Mouse (Mus musculus) common myeloid progenitor, adult 5-6 weeks (primary cell): ENCODE measurements around the gene Olfr1143. TPM values are rescaled to one million over a fixed set of nuclear protein-coding genes. Genes with fewer than 3 reads are reported as not detected.

Experiments used
- ATAC-seq: replicated peaks from 2 replicates; pipeline ENCODE4 v1.8.0; 2016; ENCODE audit warnings: low read depth, mild to moderate bottlenecking, moderate TSS enrichment, inconsistent platforms; ENCODE audit not compliant: poor library complexity, severe bottlenecking
- total RNA-seq: library from RNA; stranded (forward); fragments of 200-1000, 187-1606 nt; gene quantifications from 2 replicates; pipeline ENCODE4 v1.2.3, GENCODE M21; 2017

Gene Olfr1143
- total RNA-seq: not detected in 2 replicates

DNA sequence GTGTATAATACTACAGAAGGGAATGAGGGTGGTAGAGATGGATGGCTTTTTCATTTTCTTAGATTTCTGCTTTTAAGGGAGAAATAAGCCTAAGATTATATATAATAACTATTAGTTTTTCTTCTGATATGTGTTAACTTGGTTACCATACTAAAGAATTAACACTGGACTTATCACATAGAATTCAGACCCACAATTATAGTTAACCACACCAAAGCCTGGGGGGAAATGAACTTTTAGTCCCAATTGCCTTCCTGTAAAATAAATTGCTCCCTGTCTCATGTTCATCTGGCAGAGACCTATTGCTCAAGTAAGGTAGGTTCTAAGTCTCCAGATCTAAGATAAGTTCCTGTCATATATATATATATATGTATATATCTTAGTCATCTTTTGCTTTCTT lies at the start of gene Olfr1143:
Gene Olfr1143 (plus strand): TSS at position 301 of the 400 bp plus-strand sequence.
- no peak for ATAC-seq

DNA sequence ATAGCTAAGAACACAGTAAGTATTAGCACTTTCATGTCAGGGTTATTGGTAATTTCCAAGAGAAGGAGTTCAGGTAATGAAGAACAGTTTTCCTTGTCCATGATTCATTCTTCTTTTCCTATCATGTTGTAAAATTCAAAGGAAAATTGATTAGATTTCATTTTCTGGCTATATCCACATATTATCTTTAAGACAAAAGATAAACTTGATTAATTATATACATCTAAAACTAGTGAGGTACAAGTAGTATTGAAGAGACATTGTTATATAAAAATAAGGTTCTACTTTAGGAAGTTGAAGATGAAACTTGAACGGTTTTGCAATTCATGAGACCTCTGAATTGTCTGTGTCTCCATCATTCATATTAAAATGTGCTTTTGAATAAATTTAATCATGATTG lies 46.5 kb upstream of the Olfr1143 start, which contains the start of gene Olfr1141:
Gene Olfr1141 (minus strand): TSS at position 101 of the 400 bp plus-strand sequence.
- ATAC-seq: no peak

DNA sequence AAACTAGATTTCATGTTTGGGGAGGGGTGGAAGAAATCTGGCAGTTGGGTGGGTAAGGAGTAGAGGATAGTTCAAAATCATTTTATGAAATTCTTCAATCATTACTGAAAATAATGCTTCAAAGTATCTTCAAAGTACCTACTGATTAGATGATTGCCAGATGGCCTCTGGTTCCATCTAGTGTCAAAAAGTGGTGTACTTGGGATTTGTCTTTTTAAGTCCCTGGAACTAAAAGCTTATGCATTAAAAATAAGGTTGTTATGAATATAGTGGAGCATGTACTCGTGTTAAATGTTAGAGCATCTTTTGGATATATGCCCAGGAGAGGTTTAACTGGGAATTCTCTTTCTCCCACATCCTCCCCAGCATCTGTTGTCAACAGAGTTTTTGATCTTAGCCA lies 24.2 kb upstream of the Olfr1143 start:
- ATAC-seq: no peak

DNA sequence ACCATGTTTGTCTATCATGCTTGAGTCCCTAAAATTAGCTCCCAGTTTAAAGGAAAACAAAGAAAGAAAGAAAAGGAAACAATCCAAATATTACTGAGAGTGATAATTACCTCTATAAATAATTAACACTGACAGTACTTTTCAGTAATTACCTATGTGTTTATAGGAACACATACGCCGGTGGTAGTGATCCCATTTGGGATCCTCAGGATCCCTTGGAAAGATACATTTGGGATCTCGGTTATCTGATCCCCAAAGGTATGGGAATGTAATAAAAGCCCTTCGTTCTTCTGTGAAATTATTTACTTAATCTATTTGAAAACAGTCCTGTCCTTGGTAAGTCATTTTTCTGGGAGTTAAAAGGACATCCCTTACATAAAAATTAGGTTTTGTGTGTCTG lies 21.2 kb upstream of the Olfr1143 start, which contains the start of gene Olfr152:
Gene Olfr152 (plus strand): TSS at position 301 of the 400 bp plus-strand sequence.
- ATAC-seq: no peak

DNA sequence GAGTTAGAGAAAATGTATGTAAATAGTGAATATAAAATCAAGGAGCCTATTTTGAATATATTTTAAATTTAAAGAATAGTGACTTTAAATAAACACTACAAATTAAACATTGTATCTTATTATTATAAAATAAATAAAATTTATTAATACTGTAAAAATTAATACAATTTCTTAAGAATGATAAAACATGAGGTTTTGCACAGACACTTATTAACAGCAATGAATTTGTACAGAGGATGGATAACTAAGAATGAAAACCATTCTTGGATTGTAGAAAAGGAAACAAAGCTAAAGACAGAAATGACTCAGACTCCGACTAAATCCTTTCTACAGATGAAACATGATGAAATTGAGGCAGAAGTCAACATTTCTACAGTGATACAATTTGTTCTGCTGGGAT lies 9.1 kb downstream of the Olfr1143 start, which contains the start of gene Olfr1145:
Gene Olfr1145 (plus strand): TSS at position 301 of the 400 bp plus-strand sequence.
- ATAC-seq: no peak

DNA sequence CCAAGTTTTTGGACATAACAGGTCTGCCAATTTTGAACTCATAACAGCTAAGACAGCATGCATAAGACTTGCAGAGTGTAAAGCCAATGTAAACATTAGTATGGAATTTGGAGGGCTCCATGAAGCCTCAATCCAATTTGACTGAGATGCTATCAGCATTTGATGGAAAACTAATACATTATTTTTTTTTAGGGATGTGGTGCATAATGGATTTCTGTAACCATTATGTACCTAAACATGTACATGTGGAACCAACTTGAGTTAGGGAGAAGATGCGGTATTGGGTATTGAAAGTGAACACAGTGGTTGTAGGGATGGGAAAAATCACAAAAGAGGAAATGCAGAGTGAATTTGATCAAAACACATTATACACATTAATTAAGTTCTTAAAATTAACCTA lies 29.8 kb downstream of the Olfr1143 start, which contains the start of gene Olfr1148:
Gene Olfr1148 (plus strand): TSS at position 301 of the 400 bp plus-strand sequence.
- ATAC-seq: no peak

DNA sequence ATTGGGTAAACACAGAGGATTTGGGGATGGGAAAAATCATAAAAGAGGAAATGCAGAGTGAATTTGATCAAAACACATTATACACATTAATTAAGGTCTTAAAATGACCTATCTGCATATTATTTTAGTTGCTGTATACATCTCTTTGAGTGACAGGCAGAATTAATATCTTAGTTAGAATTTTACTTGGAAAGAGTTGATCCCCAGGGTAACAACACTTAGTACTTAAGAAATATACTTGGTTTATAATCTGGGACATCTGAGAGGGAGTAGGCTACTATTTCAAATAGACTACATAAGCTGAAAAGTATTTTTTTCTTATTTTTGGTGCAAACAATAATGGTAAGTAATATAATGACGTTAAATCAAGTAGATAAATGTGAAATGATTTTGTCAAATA lies 43.3 kb downstream of the Olfr1143 start, which contains the start of gene Olfr1150-ps1:
Gene Olfr1150-ps1 (plus strand): TSS at position 301 of the 400 bp plus-strand sequence.
- no peak for ATAC-seq

Other genes starting within 250 kb of the Olfr1143 start
- gene Olfr1129, start 226.7 kb upstream of the Olfr1143 start, total RNA-seq: not detected in 2 replicates
- gene Olfr1130, start 194.4 kb upstream of the Olfr1143 start, total RNA-seq: not detected in 2 replicates
- gene Olfr1131, start 173.5 kb upstream of the Olfr1143 start, total RNA-seq: not detected in 2 replicates
- gene Olfr1132, start 163.1 kb upstream of the Olfr1143 start, total RNA-seq: not detected in 2 replicates
- not detected in 2 replicates for gene Olfr1133, start 153.2 kb upstream of the Olfr1143 start, total RNA-seq
- not detected in 2 replicates for gene Olfr1134, start 142.1 kb upstream of the Olfr1143 start, total RNA-seq
- not detected in 2 replicates for gene Olfr1135, start 126.9 kb upstream of the Olfr1143 start, total RNA-seq
- not detected in 2 replicates for gene Olfr1136, start 106.6 kb upstream of the Olfr1143 start, total RNA-seq
- gene Olfr1137, start 87.4 kb upstream of the Olfr1143 start, total RNA-seq: not detected in 2 replicates
- not detected in 2 replicates for gene Olfr1138, start 60.6 kb upstream of the Olfr1143 start, total RNA-seq
- gene Olfr1140, start 56.8 kb upstream of the Olfr1143 start, total RNA-seq: not detected in 2 replicates
- gene Olfr1141, start 46.6 kb upstream of the Olfr1143 start, total RNA-seq: not detected in 2 replicates
- not detected in 2 replicates for gene Olfr152, start 21.1 kb upstream of the Olfr1143 start, total RNA-seq
- not detected in 2 replicates for gene Olfr1145, start 9.2 kb downstream of the Olfr1143 start, total RNA-seq
- not detected in 2 replicates for gene Olfr1148, start 29.9 kb downstream of the Olfr1143 start, total RNA-seq
- gene Olfr1150-ps1, start 43.4 kb downstream of the Olfr1143 start, total RNA-seq: not detected in 2 replicates
- not detected in 2 replicates for gene Olfr1151, start 55.3 kb downstream of the Olfr1143 start, total RNA-seq
- gene Olfr1152, start 65.9 kb downstream of the Olfr1143 start, total RNA-seq: not detected in 2 replicates
- gene Olfr1153, start 94.4 kb downstream of the Olfr1143 start, total RNA-seq: not detected in 2 replicates
- gene Olfr1154, start 104.6 kb downstream of the Olfr1143 start, total RNA-seq: not detected in 2 replicates
- not detected in 2 replicates for gene Olfr1155, start 144.5 kb downstream of the Olfr1143 start, total RNA-seq
- gene Olfr1156, start 152.5 kb downstream of the Olfr1143 start, total RNA-seq: not detected in 2 replicates
- not detected in 2 replicates for gene Olfr1157, start 167.7 kb downstream of the Olfr1143 start, total RNA-seq
- gene Olfr74, start 174.1 kb downstream of the Olfr1143 start, total RNA-seq: not detected in 2 replicates
- not detected in 2 replicates for gene Olfr1158, start 189.5 kb downstream of the Olfr1143 start, total RNA-seq
- not detected in 2 replicates for gene Olfr1160, start 207.7 kb downstream of the Olfr1143 start, total RNA-seq
- gene Olfr1161, start 222.2 kb downstream of the Olfr1143 start, total RNA-seq: not detected in 2 replicates
- gene Olfr73, start 237.1 kb downstream of the Olfr1143 start, total RNA-seq: not detected in 2 replicates